Mouse (Mus musculus): ENCODE measurements around the gene Rph3a. TPM values are rescaled to one million over a fixed set of nuclear protein-coding genes. Genes with fewer than 3 reads are reported as not detected.
"Not testable (repeated sequence)": the region's sequence is repeated elsewhere in the genome, so short reads cannot be mapped to it uniquely, and the experiment has no call there.

Rph3a gene
- polyA plus RNA-seq, 1 experiment = 31.1 TPM

DNA sequence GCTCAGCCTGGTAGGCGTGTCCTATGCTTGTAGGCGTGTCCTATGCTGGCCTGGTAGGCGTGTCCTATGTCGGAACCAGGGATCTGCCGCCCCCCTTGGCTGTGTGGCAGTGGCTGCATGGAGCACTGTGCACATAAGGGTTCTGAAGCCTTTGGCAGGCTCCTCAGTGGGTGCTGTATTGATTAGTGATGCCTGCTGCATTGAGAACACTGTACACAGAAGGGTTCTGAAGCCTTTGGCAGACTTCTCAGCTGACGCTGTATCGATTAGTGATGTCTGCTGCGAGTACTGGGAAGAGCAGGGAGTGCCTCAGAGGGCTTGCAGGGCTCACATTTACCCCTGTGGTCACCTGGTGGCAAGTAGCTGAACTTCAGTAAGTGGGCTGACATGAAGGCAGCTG is 71.3 kb downstream of the Rph3a start:
- DNase-seq (ENCODE audit: low read depth) = peak; percentile 18
- TF ChIP-seq CTCF (IDR thresholded peaks at IDR 0.05; ENCODE audit: borderline replicate concordance, extremely low read depth, insufficient read depth, insufficient read length) (no peak), POLR2A (IDR thresholded peaks at IDR 0.05; ENCODE audit: borderline replicate concordance, extremely low read depth, insufficient read depth, insufficient read length, poor library complexity, severe bottlenecking) (no peak)

DNA sequence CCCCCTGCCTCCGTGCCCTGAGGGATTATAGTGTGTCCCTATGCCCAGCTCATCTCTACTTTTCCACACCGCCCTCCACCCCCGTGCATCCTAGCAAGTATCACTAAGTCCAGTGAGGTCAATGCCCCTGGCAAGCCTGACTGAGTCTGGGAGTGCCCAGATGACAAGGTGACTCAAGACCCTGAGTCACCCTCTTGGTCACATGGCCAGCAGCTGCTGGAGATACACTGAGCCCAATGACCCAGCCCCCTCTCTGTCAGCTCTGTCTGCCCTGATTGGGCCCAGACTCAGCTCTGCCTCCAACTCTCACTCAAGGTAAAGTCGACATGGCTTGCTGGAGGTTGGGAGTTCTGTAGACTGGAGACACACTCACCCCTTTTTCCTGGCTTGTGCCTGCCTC is 72.1 kb downstream of the Rph3a start:
- no peak for TF ChIP-seq CTCF (IDR thresholded peaks at IDR 0.05; ENCODE audit: borderline replicate concordance, extremely low read depth, insufficient read depth, insufficient read length)
- no peak for TF ChIP-seq POLR2A (IDR thresholded peaks at IDR 0.05; ENCODE audit: borderline replicate concordance, extremely low read depth, insufficient read depth, insufficient read length, poor library complexity, severe bottlenecking)
- DNase-seq (ENCODE audit: low read depth) = no peak

DNA sequence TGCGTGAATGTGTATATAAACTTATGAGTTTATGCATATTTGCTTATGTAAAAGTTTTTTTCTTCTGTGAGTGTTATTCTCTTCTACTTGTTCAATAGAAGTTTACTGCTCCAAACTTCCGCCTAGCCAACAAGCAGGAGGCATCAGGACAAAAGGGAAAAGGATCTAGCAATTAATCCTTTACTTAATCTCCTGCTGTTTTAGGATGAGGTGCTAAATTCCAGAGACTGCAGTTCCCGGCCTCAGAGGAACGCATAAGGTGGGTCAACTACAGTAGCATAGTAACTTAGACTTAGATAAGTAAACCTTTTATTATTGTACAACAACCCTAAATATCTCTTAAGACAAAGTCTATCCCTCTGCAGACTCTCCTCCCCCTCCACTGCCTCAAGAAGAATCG is 75.9 kb downstream of the Rph3a start:
- no peak for TF ChIP-seq CTCF (IDR thresholded peaks at IDR 0.05; ENCODE audit: borderline replicate concordance, extremely low read depth, insufficient read depth, insufficient read length)
- TF ChIP-seq POLR2A (IDR thresholded peaks at IDR 0.05; ENCODE audit: borderline replicate concordance, extremely low read depth, insufficient read depth, insufficient read length, poor library complexity, severe bottlenecking) = no peak
- DNase-seq (ENCODE audit: low read depth) = no peak

GRCm38 (mm10) chr5:120927036-120927435 is 82.9 kb downstream of the Rph3a start:
- TF ChIP-seq POLR2A (IDR thresholded peaks at IDR 0.05; ENCODE audit: borderline replicate concordance, extremely low read depth, insufficient read depth, insufficient read length, poor library complexity, severe bottlenecking) = no peak
- peak; percentile 43; the same call in 1 of the 2 replicates for TF ChIP-seq CTCF (IDR thresholded peaks at IDR 0.05; ENCODE audit: borderline replicate concordance, extremely low read depth, insufficient read depth, insufficient read length)
- no peak for DNase-seq (ENCODE audit: low read depth)

DNA sequence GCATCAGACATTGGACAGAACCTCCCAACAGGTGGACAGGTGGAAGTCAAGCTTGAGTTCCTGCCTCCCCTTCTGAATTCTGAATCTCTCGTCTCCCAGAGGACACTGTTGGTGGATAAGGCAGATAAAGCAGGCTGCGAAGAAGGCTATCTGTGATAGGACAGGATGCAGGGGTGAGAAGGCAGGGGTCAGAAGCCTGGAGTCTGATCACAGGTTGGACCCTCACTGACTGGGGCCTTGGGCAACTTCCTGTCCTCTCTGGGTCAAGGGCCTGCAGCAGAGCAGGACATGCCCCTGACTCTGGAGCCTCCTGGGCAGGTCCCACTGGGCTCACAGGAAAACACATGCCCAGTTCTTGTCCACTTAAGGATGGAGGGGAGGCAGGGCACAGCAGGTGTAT is 83.6 kb downstream of the Rph3a start:
- not testable (repeated sequence) for DNase-seq (ENCODE audit: low read depth)

GRCm38 (mm10) chr5:120924520-120924919 is 85.4 kb downstream of the Rph3a start:
- not testable (repeated sequence) for DNase-seq (ENCODE audit: low read depth)

DNA sequence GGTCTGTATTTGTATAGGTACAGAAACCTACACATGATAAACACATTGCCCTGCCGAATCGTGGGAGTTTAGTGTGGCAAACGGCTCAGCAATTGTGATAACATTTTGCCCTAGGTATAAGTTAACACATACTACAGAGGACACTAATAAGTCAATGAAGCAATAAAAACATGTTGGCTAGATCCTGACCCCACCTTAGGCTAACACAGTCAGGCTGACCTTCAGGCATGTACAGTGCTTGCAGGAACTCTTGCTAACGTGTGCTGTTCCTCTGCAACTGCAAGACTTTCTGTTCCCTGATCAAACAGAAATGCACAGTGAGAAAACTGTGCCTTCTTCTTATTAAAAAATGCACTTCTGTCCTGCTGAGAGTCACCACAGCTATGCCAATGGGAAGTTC is 85.9 kb downstream of the Rph3a start:
- TF ChIP-seq POLR2A (IDR thresholded peaks at IDR 0.05; ENCODE audit: borderline replicate concordance, extremely low read depth, insufficient read depth, insufficient read length, poor library complexity, severe bottlenecking) = no peak
- no peak for TF ChIP-seq CTCF (IDR thresholded peaks at IDR 0.05; ENCODE audit: borderline replicate concordance, extremely low read depth, insufficient read depth, insufficient read length)
- no peak for DNase-seq (ENCODE audit: low read depth)

DNA sequence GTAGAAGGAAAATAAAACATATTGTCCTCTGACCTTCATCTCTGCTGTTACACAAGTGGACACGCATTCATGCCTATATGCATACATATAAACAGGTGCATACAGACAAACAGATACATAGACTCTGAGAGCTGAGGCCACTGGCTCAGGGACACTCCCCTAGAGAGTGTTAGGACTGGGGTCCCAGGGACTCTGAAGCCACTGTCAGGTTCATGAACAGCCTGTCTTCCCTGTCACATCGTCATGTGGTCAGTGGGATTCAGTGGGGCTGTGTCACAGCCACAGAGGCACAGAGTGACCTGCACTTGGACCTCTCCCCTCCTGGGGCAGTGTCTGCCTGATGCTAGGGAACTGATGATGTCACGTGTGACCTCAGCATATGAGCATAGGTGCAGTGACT is 89.6 kb downstream of the Rph3a start:
- no peak for DNase-seq (ENCODE audit: low read depth)

GRCm38 (mm10) chr5:120919156-120919935 is 90.5 kb downstream of the Rph3a start:
- DNase-seq (ENCODE audit: low read depth) = not testable (repeated sequence)

More for the DNA sequence above, 89.6 kb downstream of the Rph3a start:
- no peak for TF ChIP-seq CTCF (IDR thresholded peaks at IDR 0.05; ENCODE audit: borderline replicate concordance, extremely low read depth, insufficient read depth, insufficient read length)
- no peak for TF ChIP-seq POLR2A (IDR thresholded peaks at IDR 0.05; ENCODE audit: borderline replicate concordance, extremely low read depth, insufficient read depth, insufficient read length, poor library complexity, severe bottlenecking)

DNA sequence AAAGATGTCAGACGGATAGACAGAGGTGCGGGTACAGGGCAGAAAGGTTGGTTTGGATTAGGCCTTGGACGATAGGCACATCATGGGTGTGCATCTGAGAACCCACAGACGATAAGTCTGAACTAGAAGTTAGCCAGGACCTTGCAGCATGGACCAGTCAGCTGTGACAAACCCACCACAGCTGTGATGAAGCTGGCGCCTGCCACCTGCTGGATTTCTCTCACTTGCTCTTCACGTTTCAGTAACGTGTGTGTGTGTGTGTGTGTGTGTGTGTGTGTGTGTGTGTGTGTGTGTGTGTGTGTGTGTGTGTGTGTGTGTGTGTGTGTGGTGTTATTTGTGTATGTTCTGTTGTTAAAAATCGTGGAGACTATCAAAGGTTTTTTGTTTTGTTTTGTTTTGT is 95.7 kb downstream of the Rph3a start, which contains the start of gene Oas1d:
Gene Oas1d (plus strand): TSS at position 333 of the 400 bp plus-strand sequence.
- peak; percentile 6 for DNase-seq (ENCODE audit: low read depth)

- TF ChIP-seq CTCF (IDR thresholded peaks at IDR 0.05; ENCODE audit: borderline replicate concordance, extremely low read depth, insufficient read depth, insufficient read length) = no peak
- no peak for TF ChIP-seq POLR2A (IDR thresholded peaks at IDR 0.05; ENCODE audit: borderline replicate concordance, extremely low read depth, insufficient read depth, insufficient read length, poor library complexity, severe bottlenecking)
- DNase-seq (ENCODE audit: low read depth) = no peak
Observed at GRCm38 (mm10) chr5:120908196-120908920, 101.5 kb downstream of the Rph3a start.

- not testable (repeated sequence) for DNase-seq (ENCODE audit: low read depth)
Observed at GRCm38 (mm10) chr5:120906791-120907733, 102.8 kb downstream of the Rph3a start, which contains the start of gene Oas1a. Gene Oas1a (minus strand): TSS chr5:120907521.

Data from brain, embryonic 14.5 days (tissue).